30 mouse cellular contexts compared by ENCODE assay signal in genomic region chr4:39934025-39934708, GRCm38 (mm10).
DNase-seq lines count a peak whose midpoint lies in the region; ATAC-seq and TF ChIP-seq lines count a peak whose summit lies in the region.
"Had no signal": no experiment of that assay in that cellular context is flagged by ENCODE, and none has a peak within 500 bp of the region (broad histone marks: within the 10 kb centered on the region; RNA-seq: fewer than 3 reads in every experiment).

No protein-coding gene starts in this region.

- WGBS in forebrain, embryonic 14.5 days, result 68% methylated on average over 12 of the region's 12 CpGs
- WGBS in forebrain, embryonic 12.5 days, result 87% methylated on average over 12 of the region's 12 CpGs
- WGBS in hindbrain, postnatal 0 days, result 64% methylated on average over 12 of the region's 12 CpGs
- 91% methylated on average over 12 of the region's 12 CpGs for WGBS in hindbrain, embryonic 11.5 days

- no peak for TF ChIP-seq CTCF in hindbrain, postnatal 0 days (IDR thresholded peaks at IDR 0.05; ENCODE audit: low read depth)

- DNase-seq in forebrain, embryonic 14.5 days (ENCODE audit: low spot score), result peak; percentile 40
- DNase-seq in hindbrain, postnatal 0 days (ENCODE audit: low spot score), result peak; percentile 15
- no peak for DNase-seq in hindbrain, embryonic 11.5 days (ENCODE audit: low spot score)
- peak; percentile 3 for DNase-seq in right cerebral cortex, adult 18-20 months
- DNase-seq in right cerebral cortex, postnatal 25 days, result no peak
- peak; percentile 9 for DNase-seq in telencephalon, adult 2 months (ENCODE audit: low read depth, low spot score)
- DNase-seq: adrenal gland, postnatal 14 days; cerebellum, adult 9-11 months; gastrocnemius, adult 2 months; heart, postnatal 10 days; kidney, adult 8-10 months; kidney, postnatal 10 days; liver; lung, postnatal 36 days; retina, postnatal 1 day; thymus, postnatal 14 days had no signal

- ATAC-seq in forebrain, embryonic 14.5 days, result 0 out of 2 replicates have a peak, but pooled peaks have one; percentile 42
- no peak for ATAC-seq in forebrain, embryonic 12.5 days (ENCODE audit: low FRiP score)
- ATAC-seq in hindbrain, postnatal 0 days, result 0 out of 2 replicates have a peak, but pooled peaks have one; percentile 38
- no peak for ATAC-seq in hindbrain, embryonic 11.5 days (ENCODE audit: low FRiP score)
- ATAC-seq: CD4-positive, CD25-positive, alpha-beta regulatory T cell, adult 4 months; intestine, embryonic 15.5 days; midbrain, embryonic 13.5 days had no signal

- H3K4me1 ChIP-seq in forebrain, embryonic 14.5 days (ENCODE audit: control insufficient read depth, insufficient read depth, low read length), result no peaks in the 10 kb centered on the region
- no peaks in the 10 kb centered on the region for H3K4me1 ChIP-seq in forebrain, embryonic 12.5 days
- H3K4me1 ChIP-seq in hindbrain, postnatal 0 days (ENCODE audit: insufficient read depth, low read length), result no peaks in the 10 kb centered on the region
- no peaks in the 10 kb centered on the region for H3K4me1 ChIP-seq in hindbrain, embryonic 11.5 days (replicated peaks; ENCODE audit: control insufficient read depth, insufficient read depth, low read length)
- H3K4me1 ChIP-seq: embryonic facial prominence, embryonic 10.5 days; heart, embryonic 12.5 days; hindbrain, embryonic 10.5 days; intestine, embryonic 15.5 days; limb, embryonic 10.5 days; liver, embryonic 15.5 days; lung, embryonic 15.5 days; megakaryocyte, embryonic 14.5 days; midbrain, embryonic 13.5 days; neural tube, embryonic 12.5 days had no signal

- H3K36me3 ChIP-seq in forebrain, embryonic 14.5 days (ENCODE audit: control insufficient read depth, insufficient read depth, low read length), result no peaks in the 10 kb centered on the region
- no peaks in the 10 kb centered on the region for H3K36me3 ChIP-seq in forebrain, embryonic 12.5 days (replicated peaks)
- H3K36me3 ChIP-seq in hindbrain, postnatal 0 days (ENCODE audit: insufficient read depth, low read length), result no peaks in the 10 kb centered on the region
- H3K36me3 ChIP-seq in hindbrain, embryonic 11.5 days (ENCODE audit: control insufficient read depth, insufficient read depth, low read length), result no peaks in the 10 kb centered on the region
- H3K36me3 ChIP-seq: embryonic facial prominence, embryonic 10.5 days; heart, embryonic 12.5 days; hindbrain, embryonic 10.5 days; intestine, embryonic 15.5 days; limb, embryonic 10.5 days; liver, embryonic 15.5 days; lung, embryonic 15.5 days; midbrain, embryonic 13.5 days; neural tube, embryonic 12.5 days had no signal

- no peaks in the 10 kb centered on the region for H3K9me3 ChIP-seq in forebrain, embryonic 14.5 days (replicated peaks; ENCODE audit: control insufficient read depth, low read length)
- H3K9me3 ChIP-seq in forebrain, embryonic 12.5 days, result no peaks in the 10 kb centered on the region
- H3K9me3 ChIP-seq in hindbrain, postnatal 0 days (ENCODE audit: low read length), result no peaks in the 10 kb centered on the region
- H3K9me3 ChIP-seq in hindbrain, embryonic 11.5 days (ENCODE audit: control insufficient read depth, low read length), result no peaks in the 10 kb centered on the region
- H3K9me3 ChIP-seq: embryonic facial prominence, embryonic 10.5 days; heart, embryonic 12.5 days; hindbrain, embryonic 10.5 days; intestine, embryonic 15.5 days; limb, embryonic 10.5 days; liver, embryonic 15.5 days; lung, embryonic 15.5 days; midbrain, embryonic 13.5 days; neural tube, embryonic 12.5 days had no signal

- no peak overlapping the region for H3K4me2 ChIP-seq in forebrain, embryonic 14.5 days (ENCODE audit: low read length)
- H3K4me2 ChIP-seq in forebrain, embryonic 12.5 days, result no peak overlapping the region
- H3K4me2 ChIP-seq in hindbrain, postnatal 0 days (ENCODE audit: low read depth, low read length), result no peak overlapping the region
- no peak overlapping the region for H3K4me2 ChIP-seq in hindbrain, embryonic 11.5 days (replicated peaks; ENCODE audit: low read depth, low read length)
- H3K4me2 ChIP-seq: heart, embryonic 12.5 days; intestine, embryonic 15.5 days; liver, embryonic 15.5 days; lung, embryonic 15.5 days; midbrain, embryonic 13.5 days; neural tube, embryonic 12.5 days had no signal

- H3K27me3 ChIP-seq in forebrain, embryonic 14.5 days (replicated peaks; ENCODE audit: control insufficient read depth, insufficient read depth, low read length), result no peaks in the 10 kb centered on the region
- H3K27me3 ChIP-seq in forebrain, embryonic 12.5 days, result no peaks in the 10 kb centered on the region
- no peaks in the 10 kb centered on the region for H3K27me3 ChIP-seq in hindbrain, postnatal 0 days (ENCODE audit: insufficient read depth, low read length)
- no peaks in the 10 kb centered on the region for H3K27me3 ChIP-seq in hindbrain, embryonic 11.5 days (ENCODE audit: control insufficient read depth, insufficient read depth, low read length)
- H3K27me3 ChIP-seq: heart, embryonic 12.5 days; intestine, embryonic 15.5 days; liver, embryonic 15.5 days; lung, embryonic 15.5 days; megakaryocyte, embryonic 14.5 days; midbrain, embryonic 13.5 days; neural tube, embryonic 12.5 days had no signal

- H3K27ac ChIP-seq in forebrain, embryonic 14.5 days (ENCODE audit: low read depth, low read length), result no peak overlapping the region
- H3K27ac ChIP-seq in forebrain, embryonic 12.5 days, result no peak overlapping the region
- H3K27ac ChIP-seq in hindbrain, postnatal 0 days, result no peak overlapping the region
- no peak overlapping the region for H3K27ac ChIP-seq in hindbrain, embryonic 11.5 days (ENCODE audit: low read depth, low read length)
- H3K27ac ChIP-seq: embryonic facial prominence, embryonic 10.5 days; gastrocnemius, adult 2 months; hindbrain, embryonic 10.5 days; intestine, embryonic 15.5 days; layer of hippocampus, adult 2 months; left cerebral cortex, adult 2 months; limb, embryonic 10.5 days; liver, embryonic 15.5 days; lung, embryonic 15.5 days; midbrain, embryonic 13.5 days; neural tube, embryonic 12.5 days had no signal

- H3K9ac ChIP-seq in forebrain, embryonic 14.5 days (ENCODE audit: low read length), result no peak overlapping the region
- no peak overlapping the region for H3K9ac ChIP-seq in forebrain, embryonic 12.5 days
- H3K9ac ChIP-seq in hindbrain, postnatal 0 days (replicated peaks; ENCODE audit: low read length), result no peak overlapping the region
- H3K9ac ChIP-seq in hindbrain, embryonic 11.5 days (ENCODE audit: low read depth, low read length), result no peak overlapping the region
- H3K9ac ChIP-seq: heart, embryonic 12.5 days; intestine, embryonic 15.5 days; liver, embryonic 15.5 days; lung, embryonic 15.5 days; midbrain, embryonic 13.5 days; neural tube, embryonic 12.5 days had no signal

- no peak overlapping the region for H3K4me3 ChIP-seq in forebrain, embryonic 14.5 days (ENCODE audit: low read depth, low read length)
- no peak overlapping the region for H3K4me3 ChIP-seq in forebrain, embryonic 12.5 days (replicated peaks)
- H3K4me3 ChIP-seq in hindbrain, postnatal 0 days (ENCODE audit: low read length), result no peak overlapping the region
- H3K4me3 ChIP-seq in hindbrain, embryonic 11.5 days (ENCODE audit: low read depth, low read length), result no peak overlapping the region
- H3K4me3 ChIP-seq: embryonic facial prominence, embryonic 10.5 days; gastrocnemius, adult 2 months; heart, embryonic 12.5 days; hindbrain, embryonic 10.5 days; intestine, embryonic 15.5 days; layer of hippocampus, adult 2 months; left cerebral cortex, adult 2 months; limb, embryonic 10.5 days; liver, embryonic 15.5 days; lung, embryonic 15.5 days; megakaryocyte, embryonic 14.5 days; midbrain, embryonic 13.5 days; neural tube, embryonic 12.5 days had no signal

Comparison
In these comparisons a context has a peak if more than half of its experiments do, and no peak if none do; other contexts are left out.
1. ATAC-seq: peak in forebrain, embryonic 14.5 days (single experiment) and hindbrain, postnatal 0 days (single experiment); none in forebrain, embryonic 12.5 days (single experiment) and hindbrain, embryonic 11.5 days (single experiment).
2. DNase-seq: peak in forebrain, embryonic 14.5 days (single experiment), hindbrain, postnatal 0 days (single experiment), right cerebral cortex, adult 18-20 months (single experiment) and telencephalon, adult 2 months (single experiment); none in hindbrain, embryonic 11.5 days (single experiment) and right cerebral cortex, postnatal 25 days (single experiment).